Mouse (Mus musculus) liver, adult 2 months (tissue): ENCODE results near the gene Mindy3. TPM values are rescaled to one million over a fixed set of nuclear protein-coding genes. Genes with fewer than 3 reads are reported as not detected.

Source experiments
- DNase-seq: peaks from one replicate; pipeline ENCODE4 v3.0.0-alpha.2; 2011; ENCODE audit warnings: low read depth, low spot score; ENCODE audit errors: extremely low read depth
- H3K27ac ChIP-seq: fragments of 200-500 bp; replicated peaks from 2 replicates; pipeline ENCODE4 v1.5.1; 2012; ENCODE audit warnings: low read depth, mild to moderate bottlenecking, control low read depth, inconsistent platforms, low read length; ENCODE audit not compliant: insufficient read depth
- H3K27me3 ChIP-seq: fragments of 200-500 bp; 2 replicates; pipeline ENCODE4 v1.6.1; 2012; ENCODE audit warnings: mild to moderate bottlenecking, moderate library complexity, low read length, inconsistent platforms; ENCODE audit not compliant: control insufficient read depth, insufficient read depth
- H3K36me3 ChIP-seq: fragments of 200-500 bp; 2 replicates; pipeline ENCODE4 v1.6.1; 2012; ENCODE audit warnings: low read length, inconsistent platforms; ENCODE audit not compliant: control insufficient read depth, insufficient read depth
- H3K4me1 ChIP-seq: fragments of 200-500 bp; 2 replicates; pipeline ENCODE4 v1.6.1; 2011; ENCODE audit warnings: low read length; ENCODE audit not compliant: control insufficient read depth, insufficient read depth
- H3K4me3 ChIP-seq: fragments of 200-500 bp; 2 replicates; pipeline ENCODE4 v1.5.1; 2011; ENCODE audit warnings: low read depth, mild to moderate bottlenecking, control low read depth, low read length, moderate library complexity; ENCODE audit not compliant: insufficient read depth
- H3K79me2 ChIP-seq: fragments of 200-500 bp; 2 replicates; pipeline ENCODE4 v1.6.1; 2012; ENCODE audit warnings: inconsistent platforms, mild to moderate bottlenecking, low read length, moderate library complexity; ENCODE audit not compliant: control insufficient read depth, insufficient read depth
- H3K9ac ChIP-seq: fragments of 200-500 bp; 2 replicates; pipeline ENCODE4 v1.6.1; 2012; ENCODE audit warnings: low read depth, mild to moderate bottlenecking, control low read depth, inconsistent platforms, low read length
- CTCF ChIP-seq: fragments of 200-500 bp; IDR thresholded peaks from 2 replicates; pipeline ENCODE4 v1.5.1; 2011; ENCODE audit warnings: low read depth, low read length, control low read depth
- POLR2A ChIP-seq: fragments of 200-500 bp; IDR thresholded peaks from 2 replicates; pipeline ENCODE4 v1.6.1; 2011; ENCODE audit warnings: low read length, control low read depth; ENCODE audit not compliant: insufficient read depth; ENCODE audit errors: extremely low read depth
- WGBS: fragments of 180-500 bp; shearing (Covaris S2); methylation state at CpG from one replicate; pipeline ENCODE4 v1.1.7; 2018; 5-methylcytosine and 5-hydroxymethylcytosine counted together
- polyA plus RNA-seq: library from polyadenylated mRNA; depleted of rRNA; stranded (reverse); fragments of >200 nt; gene quantifications from 2 replicates; pipeline ENCODE4 v1.2.3, GENCODE M21; 2012
- total RNA-seq: library from RNA; depleted of rRNA; stranded (reverse); fragments of >200 nt; gene quantifications from 2 replicates; pipeline ENCODE4 v1.2.3, GENCODE M21; 2014

Mindy3 gene
- total and polyA plus RNA-seq, 2 experiments, result 20.3 to 46.4 TPM

- Histone ChIP-seq H3K79me2 (no peaks in the 10 kb centered on the region), H3K27me3 (no peaks in the 10 kb centered on the region), H3K27ac (no peak overlapping the region), H3K36me3 (peaks cover 42% of the 10 kb centered on the region), H3K4me3 (no peak overlapping the region), H3K4me1 (no peaks in the 10 kb centered on the region), H3K9ac (no peak overlapping the region)
- 93% methylated on average over 1 of the region's 1 CpGs for WGBS
- TF ChIP-seq POLR2A (no peak), CTCF (no peak)
- DNase-seq, result no peak
Measured at GRCm38 (mm10) chr2:12384389-12384788, 34.9 kb downstream of the Mindy3 start.

DNA sequence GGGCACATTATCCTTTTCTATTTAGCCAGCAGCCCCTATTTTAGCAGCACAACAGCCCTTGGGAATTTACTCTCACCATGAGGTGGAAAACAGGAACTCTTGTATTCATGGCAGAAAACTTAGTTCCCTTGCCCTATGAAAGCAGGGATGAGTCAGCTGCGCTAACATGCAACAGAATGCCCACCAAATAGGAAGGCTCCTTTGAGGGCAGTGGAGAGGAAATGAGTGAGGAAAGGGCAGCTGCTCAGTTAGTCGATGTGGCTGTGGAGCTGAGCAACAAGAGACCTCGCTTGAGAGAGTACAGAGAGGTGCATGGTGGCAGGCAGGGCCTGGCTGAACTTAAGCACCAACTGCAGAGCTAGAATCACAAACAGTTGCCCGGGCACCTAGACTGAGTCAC is 36.6 kb downstream of the Mindy3 start:
- peaks cover 44% of the 10 kb centered on the region for H3K36me3 ChIP-seq
- 72% methylated on average over 4 of the region's 4 CpGs for WGBS
- H3K9ac ChIP-seq, result no peak overlapping the region
- no peak overlapping the region for H3K4me3 ChIP-seq
- TF ChIP-seq POLR2A (no peak), CTCF (no peak)
- H3K27ac ChIP-seq, result peak overlapping the region; percentile 38
- no peaks in the 10 kb centered on the region for H3K27me3 ChIP-seq
- no peaks in the 10 kb centered on the region for H3K4me1 ChIP-seq
- DNase-seq, result no peak
- H3K79me2 ChIP-seq, result no peaks in the 10 kb centered on the region

DNA sequence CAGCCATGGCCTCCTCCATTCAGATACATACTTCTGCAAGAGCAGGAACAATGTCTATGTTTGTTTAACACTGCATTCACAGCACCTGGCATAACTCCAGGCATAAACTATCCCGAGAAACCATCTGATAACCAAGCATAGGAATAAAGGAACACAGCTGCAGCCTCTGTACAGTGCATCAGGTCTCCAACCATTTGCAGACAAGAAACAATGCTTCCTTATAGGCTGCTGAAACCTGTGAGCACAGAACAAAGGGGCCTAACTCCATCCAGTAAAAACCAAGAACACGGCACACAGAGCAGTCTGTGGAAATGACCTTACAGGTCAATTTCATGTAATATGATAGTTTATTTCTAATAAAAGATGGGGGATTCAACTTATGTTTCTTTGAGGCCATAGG is 39.0 kb downstream of the Mindy3 start:
- TF ChIP-seq CTCF (no peak), POLR2A (no peak)
- no peak for DNase-seq
- 38% methylated on average over 2 of the region's 2 CpGs for WGBS

DNA sequence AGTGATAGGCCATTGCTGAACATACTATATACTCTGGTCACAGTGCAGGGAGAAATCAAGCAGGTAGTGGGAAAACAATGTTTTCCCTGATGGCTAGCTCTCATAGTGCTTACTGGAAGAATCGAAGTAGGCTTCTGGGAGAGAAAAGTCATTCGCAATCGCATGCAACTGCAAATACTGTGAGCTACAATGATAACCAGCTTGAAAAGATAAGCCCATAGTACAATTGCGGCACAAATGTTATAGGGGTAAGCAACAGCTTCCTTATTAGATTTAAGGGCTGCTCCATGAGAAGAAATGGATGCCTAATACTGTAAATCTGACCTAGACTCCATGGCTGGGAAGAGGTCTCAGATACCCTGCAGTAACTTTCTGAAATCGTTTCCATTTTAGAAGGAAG is 40.7 kb downstream of the Mindy3 start:
- WGBS, result 89% methylated on average over 5 of the region's 5 CpGs
- no peaks in the 10 kb centered on the region for H3K79me2 ChIP-seq
- H3K4me1 ChIP-seq, result no peaks in the 10 kb centered on the region
- TF ChIP-seq POLR2A (no peak), CTCF (no peak)
- no peaks in the 10 kb centered on the region for H3K27me3 ChIP-seq
- H3K27ac ChIP-seq, result no peak overlapping the region
- DNase-seq, result no peak
- H3K4me3 ChIP-seq, result no peak overlapping the region
- no peak overlapping the region for H3K9ac ChIP-seq
- H3K36me3 ChIP-seq, result peaks cover 27% of the 10 kb centered on the region

More for the DNA sequence above, 39.0 kb downstream of the Mindy3 start:
- H3K27ac ChIP-seq, result no peak overlapping the region
- H3K4me1 ChIP-seq, result no peaks in the 10 kb centered on the region
- H3K36me3 ChIP-seq, result peaks cover 34% of the 10 kb centered on the region
- no peaks in the 10 kb centered on the region for H3K79me2 ChIP-seq
- H3K27me3 ChIP-seq, result no peaks in the 10 kb centered on the region
- no peak overlapping the region for H3K4me3 ChIP-seq
- no peak overlapping the region for H3K9ac ChIP-seq

GRCm38 (mm10) chr2:12377024-12377423 is 42.2 kb downstream of the Mindy3 start:
- no peaks in the 10 kb centered on the region for H3K79me2 ChIP-seq
- DNase-seq, result no peak
- 94% methylated on average over 1 of the region's 1 CpGs for WGBS
- no peak overlapping the region for H3K27ac ChIP-seq
- TF ChIP-seq POLR2A (no peak), CTCF (no peak)
- H3K9ac ChIP-seq, result no peak overlapping the region
- no peaks in the 10 kb centered on the region for H3K4me1 ChIP-seq
- H3K36me3 ChIP-seq, result peaks cover 30% of the 10 kb centered on the region
- no peaks in the 10 kb centered on the region for H3K27me3 ChIP-seq
- no peak overlapping the region for H3K4me3 ChIP-seq

DNA sequence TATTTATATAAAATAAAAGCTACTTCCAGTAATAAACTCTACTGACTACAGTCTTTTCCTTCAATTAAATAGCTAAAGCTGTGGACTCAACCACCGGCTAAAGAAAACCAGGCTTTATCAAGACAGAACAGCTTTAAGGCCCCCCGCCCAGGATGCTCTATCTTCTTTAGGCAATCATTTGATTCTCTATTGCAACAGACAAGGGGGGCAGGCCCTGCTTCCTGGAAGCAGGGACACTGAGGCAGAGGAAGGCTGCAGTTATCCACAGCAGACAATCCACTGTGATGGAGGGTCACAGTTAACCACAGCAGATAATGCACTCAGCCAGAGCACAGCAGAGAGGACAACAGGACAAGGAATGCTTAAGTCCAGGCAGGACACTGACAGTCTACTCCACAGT is 46.4 kb downstream of the Mindy3 start:
- Histone ChIP-seq H3K27me3 (no peaks in the 10 kb centered on the region), H3K27ac (no peak overlapping the region), H3K4me3 (no peak overlapping the region), H3K36me3 (peaks cover 17% of the 10 kb centered on the region), H3K79me2 (no peaks in the 10 kb centered on the region), H3K9ac (no peak overlapping the region), H3K4me1 (0 out of 2 replicates have a peak, but pooled peaks cover 4% of the 10 kb centered on the region)
- WGBS, result 92% methylated on average over 2 of the region's 2 CpGs
- no peak for DNase-seq
- TF ChIP-seq POLR2A (no peak), CTCF (no peak)
